Mouse (Mus musculus): Measurements from ENCODE around the gene Ksr1. TPM values are rescaled to one million over a fixed set of nuclear protein-coding genes. Genes with fewer than 3 reads are reported as not detected.
A peak's percentile ranks its signal among the peaks of the same experiment; 100 is the strongest.

Ksr1 gene
- polyA plus RNA-seq, 1 experiment from 2014 or later: 4.7 TPM

- H3K4me2 ChIP-seq (replicated peaks; ENCODE audit: low read depth): no peak overlapping the region
- 67% methylated on average over 6 of the region's 6 CpGs for WGBS
- no peaks in the 10 kb centered on the region for H3K27me3 ChIP-seq (replicated peaks; ENCODE audit: control insufficient read depth, insufficient read depth, low read length)
- no peak overlapping the region for H3K4me3 ChIP-seq (ENCODE audit: low read depth, low read length)
- no peak for ATAC-seq
- peaks cover 8% of the 10 kb centered on the region for H3K4me1 ChIP-seq (replicated peaks; ENCODE audit: control insufficient read depth, insufficient read depth, low read length)
- H3K27ac ChIP-seq (ENCODE audit: low read depth, low read length): no peak overlapping the region
- H3K36me3 ChIP-seq (ENCODE audit: control insufficient read depth, insufficient read depth): peaks cover 14% of the 10 kb centered on the region; the same call in 1 of the 2 replicates
- no peak for TF ChIP-seq CTCF (IDR thresholded peaks at IDR 0.05; ENCODE audit: low read depth)
- no peaks in the 10 kb centered on the region for H3K9me3 ChIP-seq (ENCODE audit: control insufficient read depth)
- H3K9ac ChIP-seq (ENCODE audit: low read depth, low read length): no peak overlapping the region
Measured at GRCm38 (mm10) chr11:79138621-79139020, 7.6 kb downstream of the Ksr1 start.

DNA sequence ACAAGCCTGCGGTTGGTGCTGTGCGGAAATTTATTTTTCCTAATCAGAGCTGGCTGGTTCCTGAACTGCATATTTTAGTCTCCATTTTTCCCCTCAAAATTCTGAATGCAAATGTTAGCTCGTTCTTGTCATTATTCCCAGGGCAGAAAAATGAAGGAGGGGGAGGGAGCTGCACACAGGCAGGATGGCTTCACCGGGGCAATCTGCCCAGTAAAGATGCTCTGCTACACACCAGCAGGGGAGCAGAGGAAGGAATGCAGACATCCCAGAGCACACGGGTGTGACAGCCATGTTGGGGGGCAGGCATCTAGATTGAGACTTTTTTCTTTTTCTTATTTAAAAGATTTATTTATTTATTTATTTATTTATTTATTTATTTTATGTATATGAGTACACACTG is 9.0 kb downstream of the Ksr1 start:
- TF ChIP-seq CTCF (IDR thresholded peaks at IDR 0.05; ENCODE audit: low read depth): no peak
- H3K9me3 ChIP-seq (ENCODE audit: control insufficient read depth): no peaks in the 10 kb centered on the region
- H3K4me2 ChIP-seq (replicated peaks; ENCODE audit: low read depth): no peak overlapping the region
- no peak overlapping the region for H3K9ac ChIP-seq (ENCODE audit: low read depth, low read length)
- no peak for ATAC-seq
- no peak overlapping the region for H3K4me3 ChIP-seq (ENCODE audit: low read depth, low read length)
- peaks cover 12% of the 10 kb centered on the region; the same call in 1 of the 2 replicates for H3K36me3 ChIP-seq (ENCODE audit: control insufficient read depth, insufficient read depth)
- H3K27me3 ChIP-seq (replicated peaks; ENCODE audit: control insufficient read depth, insufficient read depth, low read length): no peaks in the 10 kb centered on the region
- H3K27ac ChIP-seq (ENCODE audit: low read depth, low read length): no peak overlapping the region
- WGBS: 76% methylated on average over 5 of the region's 5 CpGs
- peaks cover 9% of the 10 kb centered on the region for H3K4me1 ChIP-seq (replicated peaks; ENCODE audit: control insufficient read depth, insufficient read depth, low read length)

DNA sequence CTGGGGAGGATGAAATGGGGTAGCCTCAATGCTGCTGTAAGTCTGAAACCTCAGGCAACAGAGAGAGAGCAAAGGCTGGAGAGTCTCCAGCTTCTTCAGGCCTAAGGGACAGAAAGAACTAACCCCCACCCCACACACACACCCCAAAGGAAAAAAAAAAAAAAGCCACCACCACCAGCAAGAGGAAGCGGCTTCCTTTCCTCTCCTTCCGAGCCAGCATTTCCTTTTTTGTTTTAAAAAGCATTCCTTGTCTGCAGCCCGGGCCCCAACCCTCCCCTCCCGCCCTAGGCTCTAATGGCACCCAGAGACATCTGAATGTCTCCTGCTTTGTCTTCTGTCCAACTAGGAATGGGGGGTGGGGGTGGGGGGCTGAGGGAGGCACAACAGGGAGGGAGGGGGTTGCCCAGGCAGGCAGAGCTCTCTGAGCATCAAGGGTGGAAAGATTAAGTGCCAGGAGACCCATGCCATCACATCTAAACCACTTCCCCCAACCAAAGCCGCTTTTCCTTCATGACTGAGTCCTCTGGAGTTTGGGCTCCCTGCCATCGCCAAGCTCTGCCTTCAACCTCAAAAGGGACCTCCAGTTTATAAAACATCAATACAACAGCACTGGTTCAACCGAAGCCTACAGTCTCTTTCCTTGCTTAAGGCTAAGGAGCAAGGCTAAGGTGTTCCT is 10.4 kb downstream of the Ksr1 start:
- WGBS: 54% methylated on average over 7 of the region's 7 CpGs
- Histone ChIP-seq H3K9me3 (ENCODE audit: control insufficient read depth) (no peaks in the 10 kb centered on the region), H3K4me1 (replicated peaks; ENCODE audit: control insufficient read depth, insufficient read depth, low read length) (peaks cover 8% of the 10 kb centered on the region), H3K27me3 (replicated peaks; ENCODE audit: control insufficient read depth, insufficient read depth, low read length) (no peaks in the 10 kb centered on the region), H3K27ac (ENCODE audit: low read depth, low read length) (peak overlapping the region; percentile 70), H3K36me3 (ENCODE audit: control insufficient read depth, insufficient read depth) (peaks cover 7% of the 10 kb centered on the region; the same call in 1 of the 2 replicates), H3K9ac (ENCODE audit: low read depth, low read length) (no peak overlapping the region), H3K4me2 (replicated peaks; ENCODE audit: low read depth) (0 out of 2 replicates have a peak overlapping the region, but pooled peaks have one; percentile 10), H3K4me3 (ENCODE audit: low read depth, low read length) (no peak overlapping the region)
- no peak for ATAC-seq
- no peak for TF ChIP-seq CTCF (IDR thresholded peaks at IDR 0.05; ENCODE audit: low read depth)

- peak overlapping the region; percentile 70 for H3K27ac ChIP-seq (ENCODE audit: low read depth, low read length)
- H3K9ac ChIP-seq (ENCODE audit: low read depth, low read length): no peak overlapping the region
- no peak overlapping the region for H3K4me2 ChIP-seq (replicated peaks; ENCODE audit: low read depth)
- peaks cover 7% of the 10 kb centered on the region; the same call in 1 of the 2 replicates for H3K36me3 ChIP-seq (ENCODE audit: control insufficient read depth, insufficient read depth)
- H3K4me3 ChIP-seq (ENCODE audit: low read depth, low read length): no peak overlapping the region
- TF ChIP-seq CTCF (IDR thresholded peaks at IDR 0.05; ENCODE audit: low read depth): no peak
- no peak for ATAC-seq
- H3K4me1 ChIP-seq (replicated peaks; ENCODE audit: control insufficient read depth, insufficient read depth, low read length): peaks cover 9% of the 10 kb centered on the region
- no peaks in the 10 kb centered on the region for H3K9me3 ChIP-seq (ENCODE audit: control insufficient read depth)
- no peaks in the 10 kb centered on the region for H3K27me3 ChIP-seq (replicated peaks; ENCODE audit: control insufficient read depth, insufficient read depth, low read length)
- WGBS: 82% methylated on average over 13 of the region's 13 CpGs
Measured at GRCm38 (mm10) chr11:79135105-79135503, 11.1 kb downstream of the Ksr1 start.

DNA sequence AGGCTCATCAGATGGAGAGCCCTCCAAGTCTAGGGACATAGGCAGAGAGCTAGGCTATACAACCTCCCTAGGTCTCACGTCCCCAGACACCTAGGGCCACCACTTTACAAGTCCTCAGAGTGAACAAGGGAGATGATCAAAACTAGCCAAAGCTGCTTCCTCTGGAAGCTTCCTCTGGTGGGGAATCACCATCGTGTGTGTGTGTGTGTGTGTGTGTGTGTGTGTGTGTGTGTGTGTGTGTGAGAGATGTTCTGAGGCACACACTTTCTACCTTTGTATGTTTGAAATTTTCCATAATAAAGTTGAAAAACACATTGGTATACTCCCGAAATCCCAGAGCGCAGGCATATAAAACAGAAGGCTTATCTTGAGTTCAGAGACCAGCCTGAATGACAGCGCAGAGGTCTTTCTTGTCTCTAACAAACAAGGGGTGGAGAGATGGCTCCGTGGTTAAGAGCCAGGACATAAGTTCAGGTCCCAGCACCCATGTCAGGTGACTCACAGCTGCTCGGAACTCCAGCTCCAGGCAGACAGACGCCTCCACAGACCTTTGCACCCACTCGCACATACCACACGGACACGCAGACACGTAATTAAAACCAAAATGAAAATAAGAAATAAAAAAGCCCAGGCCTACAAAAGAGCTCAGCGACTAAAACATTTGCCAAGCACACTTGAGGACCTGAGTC is 11.6 kb downstream of the Ksr1 start:
- H3K9ac ChIP-seq (ENCODE audit: low read depth, low read length): no peak overlapping the region
- H3K9me3 ChIP-seq (ENCODE audit: control insufficient read depth): no peaks in the 10 kb centered on the region
- no peaks in the 10 kb centered on the region for H3K27me3 ChIP-seq (replicated peaks; ENCODE audit: control insufficient read depth, insufficient read depth, low read length)
- H3K27ac ChIP-seq (ENCODE audit: low read depth, low read length): peak overlapping the region; percentile 70
- H3K4me3 ChIP-seq (ENCODE audit: low read depth, low read length): no peak overlapping the region
- no peak for TF ChIP-seq CTCF (IDR thresholded peaks at IDR 0.05; ENCODE audit: low read depth)
- peaks cover 5% of the 10 kb centered on the region; the same call in 1 of the 2 replicates for H3K36me3 ChIP-seq (ENCODE audit: control insufficient read depth, insufficient read depth)
- WGBS: 43% methylated on average over 13 of the region's 13 CpGs
- peaks cover 14% of the 10 kb centered on the region for H3K4me1 ChIP-seq (replicated peaks; ENCODE audit: control insufficient read depth, insufficient read depth, low read length)
- H3K4me2 ChIP-seq (replicated peaks; ENCODE audit: low read depth): no peak overlapping the region
- peak; percentile 71 for ATAC-seq

GRCm38 (mm10) chr11:79133961-79134360 is 12.2 kb downstream of the Ksr1 start:
- no peak overlapping the region for H3K4me2 ChIP-seq (replicated peaks; ENCODE audit: low read depth)
- H3K9ac ChIP-seq (ENCODE audit: low read depth, low read length): 0 out of 2 replicates have a peak overlapping the region, but pooled peaks have one; percentile 7
- H3K4me1 ChIP-seq (replicated peaks; ENCODE audit: control insufficient read depth, insufficient read depth, low read length): peaks cover 17% of the 10 kb centered on the region
- no peaks in the 10 kb centered on the region for H3K27me3 ChIP-seq (replicated peaks; ENCODE audit: control insufficient read depth, insufficient read depth, low read length)
- no peak overlapping the region for H3K4me3 ChIP-seq (ENCODE audit: low read depth, low read length)
- TF ChIP-seq CTCF (IDR thresholded peaks at IDR 0.05; ENCODE audit: low read depth): no peak
- ATAC-seq: no peak
- no peaks in the 10 kb centered on the region for H3K9me3 ChIP-seq (ENCODE audit: control insufficient read depth)
- H3K27ac ChIP-seq (ENCODE audit: low read depth, low read length): peak overlapping the region; percentile 70
- peaks cover 5% of the 10 kb centered on the region; the same call in 1 of the 2 replicates for H3K36me3 ChIP-seq (ENCODE audit: control insufficient read depth, insufficient read depth)
- WGBS: 83% methylated on average over 9 of the region's 9 CpGs
